Mouse (Mus musculus) midbrain, postnatal 0 days (tissue): ENCODE data around the gene Chid1. TPM values are rescaled to one million over a fixed set of nuclear protein-coding genes. Genes with fewer than 3 reads are reported as not detected.

Experiments used
- ATAC-seq: fragments of 200-750 bp; cut with Nextera tagmentation; 2 replicates; pipeline ENCODE4 v1.8.0; 2017; ENCODE audit warnings: moderate number of reproducible peaks, mild to moderate bottlenecking, moderate TSS enrichment, moderate library complexity; ENCODE audit not compliant: low FRiP score
- DNase-seq: peaks from one replicate; pipeline ENCODE4 v3.0.0-alpha.2; 2015; ENCODE audit warnings: low spot score
- H3K27ac ChIP-seq: fragments of 300-500 bp; sonication (generic); 2 replicates; pipeline ENCODE4 v1.5.1; 2014; ENCODE audit warnings: low read depth, mild to moderate bottlenecking, low read length, mixed read lengths
- H3K27me3 ChIP-seq: fragments of 300-500 bp; sonication (generic); 2 replicates; pipeline ENCODE4 v1.6.1; 2014; ENCODE audit warnings: low read length, control low read depth, mixed read lengths; ENCODE audit not compliant: insufficient read depth
- H3K36me3 ChIP-seq: fragments of 300-500 bp; sonication (generic); 2 replicates; pipeline ENCODE4 v1.6.1; 2014; ENCODE audit warnings: low read length, control low read depth, mixed read lengths; ENCODE audit not compliant: insufficient read depth
- H3K4me1 ChIP-seq: fragments of 300-500 bp; sonication (generic); 2 replicates; pipeline ENCODE4 v1.6.1; 2014; ENCODE audit warnings: mild to moderate bottlenecking, control low read depth, antibody characterized with exemption, low read length, mixed read lengths; ENCODE audit not compliant: insufficient read depth
- H3K4me2 ChIP-seq: fragments of 300-500 bp; sonication (generic); 2 replicates; pipeline ENCODE4 v1.6.1; 2014; ENCODE audit warnings: low read depth, mild to moderate bottlenecking, low read length, mixed read lengths; ENCODE audit not compliant: poor library complexity, severe bottlenecking
- H3K4me3 ChIP-seq: fragments of 300-500 bp; sonication (generic); 2 replicates; pipeline ENCODE4 v1.5.1; 2014; ENCODE audit warnings: low read depth, mild to moderate bottlenecking, low read length, moderate library complexity
- H3K9ac ChIP-seq: fragments of 300-500 bp; sonication (generic); replicated peaks from 2 replicates; pipeline ENCODE4 v1.6.1; 2014; ENCODE audit warnings: mild to moderate bottlenecking, low read length, moderate library complexity, mixed read lengths; ENCODE audit not compliant: poor library complexity, severe bottlenecking
- H3K9me3 ChIP-seq: fragments of 300-500 bp; sonication (generic); 2 replicates; pipeline ENCODE4 v1.6.1; 2016; ENCODE audit warnings: low read length, control low read depth
- CTCF ChIP-seq: IDR thresholded peaks from 2 replicates; pipeline ENCODE4 v1.5.1; 2016; ENCODE audit warnings: antibody characterized with exemption, mild to moderate bottlenecking
- WGBS: fragments of 180-500 bp; shearing (Covaris S2); extraction: QIAGEN DNeasy Blood & Tissue Kit; methylation state at CpG from one replicate; pipeline ENCODE4 v1.1.7; 2014; 5-methylcytosine and 5-hydroxymethylcytosine counted together
- polyA plus RNA-seq: library from polyadenylated mRNA; unstranded; fragments of >200 nt; fragmentation: Nextera tagmentation; extraction: Ambion mirVana; gene quantifications from 2 replicates; pipeline ENCODE4 v1.2.1, GENCODE M21; 2015
- total RNA-seq: library from RNA; depleted of rRNA; stranded (reverse); fragments of >200 nt; gene quantifications from 2 replicates; pipeline ENCODE4 v1.2.3, GENCODE M21; 2014

Gene Chid1
- total and polyA plus RNA-seq, 2 experiments from 2014 or later = 35.4 to 47.5 TPM

DNA sequence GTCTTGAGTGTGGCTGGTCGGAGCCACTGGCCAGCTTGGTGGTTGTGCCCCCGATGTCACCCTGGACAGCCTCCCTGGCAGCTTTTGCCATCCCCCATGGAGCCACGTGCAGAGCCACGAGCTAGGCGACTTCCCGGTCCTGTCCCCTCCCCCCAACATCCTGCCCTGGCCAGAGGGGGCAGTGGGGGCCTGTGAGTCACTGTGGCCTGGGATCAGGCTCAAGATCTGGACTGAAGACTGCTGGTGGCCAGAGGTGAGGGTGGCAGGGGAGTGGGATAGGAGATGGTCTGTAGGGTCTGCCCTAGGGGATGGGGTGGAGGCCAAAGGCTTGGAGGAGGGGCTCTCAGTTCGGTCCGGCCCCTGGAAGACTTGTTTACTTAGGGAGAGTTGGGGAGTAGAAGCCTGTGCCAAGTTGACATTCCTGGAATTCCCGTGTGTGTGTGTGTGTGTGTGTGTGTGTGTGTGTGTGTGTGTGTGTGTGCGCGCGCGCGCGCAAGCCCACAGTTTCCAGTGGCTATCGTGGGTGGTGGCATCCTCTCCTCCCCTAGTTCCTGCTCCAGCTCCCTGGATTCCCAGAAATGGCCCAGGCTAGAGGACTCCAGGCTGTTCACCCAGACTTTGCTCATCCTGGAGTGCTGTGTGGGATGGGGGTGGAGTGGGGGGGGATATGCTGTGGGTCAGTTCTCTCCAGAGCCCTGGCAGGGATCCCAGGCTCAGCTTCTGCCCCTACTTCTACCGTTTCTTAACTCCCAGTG lies 63.3 kb downstream of the Chid1 start:
- H3K4me2 ChIP-seq = peak overlapping the region; percentile 93
- H3K4me3 ChIP-seq = peak overlapping the region; percentile 74; the same call in 1 of the 2 replicates
- no peak for DNase-seq
- 0 out of 2 replicates have a peak overlapping the region, but pooled peaks have one; percentile 9 for H3K27ac ChIP-seq
- no peaks in the 10 kb centered on the region for H3K9me3 ChIP-seq
- 0 out of 2 replicates have a peak, but pooled peaks have one; percentile 11 for ATAC-seq
- peak; percentile 27; the same call in 1 of the 2 replicates for TF ChIP-seq CTCF
- no peak overlapping the region for H3K9ac ChIP-seq
- H3K4me1 ChIP-seq = peaks cover 10% of the 10 kb centered on the region
- 3% methylated on average over 11 of the region's 17 CpGs for WGBS
- H3K36me3 ChIP-seq = peaks cover 7% of the 10 kb centered on the region
- H3K27me3 ChIP-seq = peaks cover 12% of the 10 kb centered on the region

DNA sequence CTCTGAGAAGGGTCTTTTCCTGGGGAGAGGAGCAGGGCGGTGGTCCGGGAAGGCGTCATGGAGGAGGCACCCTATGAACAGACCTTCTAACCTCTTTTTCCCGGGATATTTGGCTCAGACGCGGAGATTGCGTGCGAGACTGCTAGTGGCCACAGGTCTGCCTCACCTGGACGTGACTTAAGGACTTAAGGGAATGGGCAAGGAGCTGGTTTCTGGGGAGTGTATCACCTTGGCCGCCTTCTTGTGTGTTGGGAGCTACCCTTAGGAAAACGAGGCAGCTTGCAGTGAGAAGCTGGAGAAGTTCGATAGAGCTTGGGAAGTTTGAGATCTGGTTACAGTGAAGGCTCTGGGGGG lies 63.9 kb downstream of the Chid1 start:
- Histone ChIP-seq H3K27ac (0 out of 2 replicates have a peak overlapping the region, but pooled peaks have one; percentile 9), H3K36me3 (peaks cover 13% of the 10 kb centered on the region), H3K4me3 (peak overlapping the region; percentile 74), H3K9ac (peak overlapping the region; percentile 87), H3K27me3 (peaks cover 12% of the 10 kb centered on the region), H3K4me2 (peak overlapping the region; percentile 93), H3K9me3 (no peaks in the 10 kb centered on the region), H3K4me1 (peaks cover 10% of the 10 kb centered on the region)
- 2% methylated on average over 12 of the region's 12 CpGs for WGBS
- ATAC-seq (no peak), DNase-seq (no peak)
- no peak for TF ChIP-seq CTCF

DNA sequence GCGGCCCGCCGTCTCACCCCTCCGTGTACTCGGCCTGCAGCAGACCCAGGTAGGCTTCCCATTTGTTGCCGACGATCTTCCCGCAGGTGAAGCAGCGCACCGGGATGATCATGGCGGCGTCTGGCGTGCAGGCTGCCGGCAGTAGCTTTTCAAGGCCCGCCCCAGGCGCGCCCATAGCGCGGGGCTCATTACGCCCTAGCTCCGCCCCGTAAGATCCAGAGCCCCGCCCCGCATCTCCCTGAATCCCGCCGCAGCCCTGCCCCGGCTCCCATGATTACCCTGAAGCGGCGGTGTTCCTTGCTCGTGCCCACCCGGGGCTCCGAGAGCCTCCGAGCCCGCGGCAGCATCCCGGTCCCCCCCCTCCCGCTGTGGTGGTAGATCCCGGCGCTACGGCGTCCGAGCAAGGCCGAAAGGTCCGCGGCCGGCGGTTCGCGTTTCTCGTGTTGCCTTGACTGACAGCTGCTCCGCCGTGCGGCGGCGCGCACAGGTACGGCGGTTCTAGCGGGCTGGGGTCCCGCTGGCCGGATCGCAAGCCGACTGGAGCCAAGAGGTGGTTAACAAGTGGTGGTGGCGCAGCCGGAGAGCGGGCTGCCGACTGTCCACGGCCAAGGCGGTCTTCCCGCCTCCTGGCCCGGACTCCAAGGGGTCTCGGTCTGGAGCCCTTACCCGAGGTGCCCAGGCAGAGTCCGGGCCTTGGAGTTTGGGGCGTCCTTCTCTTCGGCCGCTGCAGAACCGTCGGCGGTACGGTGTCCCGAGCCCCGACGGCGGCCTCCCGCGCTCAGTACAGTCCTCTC lies 64.4 kb downstream of the Chid1 start, which contains the start of the genes Polr2l and Tspan4:
Gene Polr2l, minus strand, starts transcription at position 122 of the 794 bp plus-strand sequence.
Gene Tspan4, plus strand, starts transcription at position 230 of the 794 bp plus-strand sequence.
- H3K9ac ChIP-seq = peak within 1 kb of the TSS; percentile 87
- H3K4me2 ChIP-seq = peak within 1 kb of the TSS; percentile 93
- H3K36me3 ChIP-seq = peaks cover 19% of the 10 kb centered on the region
- peak; percentile 40 for TF ChIP-seq CTCF
- peak; percentile 89 for DNase-seq
- H3K9me3 ChIP-seq = no peaks in the 10 kb centered on the region
- WGBS = under 1% methylated on average over 87 of the region's 87 CpGs
- H3K4me1 ChIP-seq = peaks cover 6% of the 10 kb centered on the region
- peak; percentile 85 for ATAC-seq
- H3K4me3 ChIP-seq = peak within 1 kb of the TSS; percentile 74
- peaks cover 12% of the 10 kb centered on the region for H3K27me3 ChIP-seq
- peak within 1 kb of the TSS; percentile 82 for H3K27ac ChIP-seq

DNA sequence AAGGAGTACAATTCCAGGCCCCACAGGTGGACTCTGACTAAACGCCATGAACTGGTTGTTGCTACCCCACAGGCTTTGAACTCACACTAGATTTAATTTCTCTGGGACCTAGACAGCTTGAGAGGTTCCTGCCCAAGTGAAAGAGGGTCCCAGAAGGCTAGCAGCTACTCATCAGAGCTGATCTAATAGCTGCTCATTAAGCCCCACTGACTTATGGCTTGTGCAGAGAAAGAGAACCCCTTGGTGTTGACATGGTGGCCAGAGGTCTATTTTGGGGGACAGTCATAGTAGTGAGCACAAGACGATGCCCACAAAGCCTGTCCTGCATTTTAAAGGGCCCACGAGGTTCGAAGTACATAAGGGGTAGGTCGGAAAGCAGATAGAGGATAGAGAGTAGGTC lies 65.5 kb downstream of the Chid1 start:
- H3K9ac ChIP-seq = peak overlapping the region; percentile 87
- no peak for TF ChIP-seq CTCF
- H3K9me3 ChIP-seq = no peaks in the 10 kb centered on the region
- WGBS = 12% methylated on average over 5 of the region's 5 CpGs
- H3K27ac ChIP-seq = no peak overlapping the region
- peak overlapping the region; percentile 74 for H3K4me3 ChIP-seq
- DNase-seq (no peak), ATAC-seq (no peak)
- H3K4me1 ChIP-seq = peaks cover 11% of the 10 kb centered on the region
- peaks cover 22% of the 10 kb centered on the region for H3K36me3 ChIP-seq
- peak overlapping the region; percentile 93 for H3K4me2 ChIP-seq
- peaks cover 12% of the 10 kb centered on the region for H3K27me3 ChIP-seq

DNA sequence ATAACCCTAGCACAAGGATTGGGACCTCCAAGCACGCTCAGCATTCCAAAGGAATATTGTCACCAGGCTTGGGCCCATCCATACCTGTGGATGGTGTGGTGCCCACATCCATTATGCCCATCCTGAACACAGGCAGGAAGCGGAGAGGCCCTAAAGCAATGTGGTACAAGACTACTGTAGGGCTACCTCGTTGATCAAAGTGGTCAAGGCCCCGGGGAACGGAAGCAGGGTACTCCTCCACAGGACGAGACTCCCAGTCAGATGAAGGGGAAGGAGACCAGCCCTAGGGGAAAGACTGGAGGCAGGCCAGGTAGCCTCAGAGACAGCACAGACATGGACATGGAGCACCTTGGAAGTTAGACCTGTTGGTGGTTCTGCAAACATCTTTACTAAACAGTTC lies 66.9 kb downstream of the Chid1 start:
- H3K9ac ChIP-seq = no peak overlapping the region
- TF ChIP-seq CTCF = no peak
- peaks cover 24% of the 10 kb centered on the region for H3K4me1 ChIP-seq
- ATAC-seq (no peak), DNase-seq (no peak)
- no peak overlapping the region for H3K4me3 ChIP-seq
- peaks cover 12% of the 10 kb centered on the region for H3K27me3 ChIP-seq
- WGBS = 95% methylated on average over 6 of the region's 6 CpGs
- no peak overlapping the region for H3K27ac ChIP-seq
- H3K9me3 ChIP-seq = no peaks in the 10 kb centered on the region
- H3K4me2 ChIP-seq = no peak overlapping the region
- peaks cover 22% of the 10 kb centered on the region for H3K36me3 ChIP-seq
